21 mouse cellular contexts compared by ENCODE assay signal in genomic region chr2:163463998-163464397, GRCm38 (mm10). TPM values are rescaled to one million over a fixed set of nuclear protein-coding genes. Genes with fewer than 3 reads are reported as not detected.
DNase-seq lines count a peak whose midpoint lies in the region; ATAC-seq lines count a peak whose summit lies in the region.
"Had no signal": no experiment of that assay in that cellular context is flagged by ENCODE, and none has a peak within 500 bp of the region (broad histone marks: within the 10 kb centered on the region; RNA-seq: fewer than 3 reads in every experiment).

No protein-coding gene starts in this region.

- H3K9me3 ChIP-seq in heart, embryonic 15.5 days (replicated peaks): no peaks in the 10 kb centered on the region
- H3K9me3 ChIP-seq: forebrain, embryonic 12.5 days; hindbrain, embryonic 12.5 days; limb, embryonic 10.5 days; neural tube, embryonic 12.5 days had no signal

- H3K27ac ChIP-seq in heart, embryonic 15.5 days: peak overlapping the region; percentile 74
- H3K27ac ChIP-seq: forebrain, embryonic 12.5 days; hindbrain, embryonic 12.5 days; layer of hippocampus, adult 2 months; limb, embryonic 10.5 days; liver, embryonic 14.5 days; neural tube, embryonic 12.5 days; stomach, postnatal 0 days had no signal

- ATAC-seq in heart, embryonic 15.5 days (replicated peaks; ENCODE audit: insufficient number of reproducible peaks, insufficient read depth, low FRiP score, low read depth): no peak
- ATAC-seq: inflammation-experienced regulatory T-cells, adult 6 months had no signal

- H3K9ac ChIP-seq in heart, embryonic 15.5 days: peak overlapping the region; percentile 8; the same call in 1 of the 2 replicates
- H3K9ac ChIP-seq: forebrain, embryonic 12.5 days; hindbrain, embryonic 12.5 days; liver, embryonic 14.5 days; neural tube, embryonic 12.5 days had no signal

- H3K4me1 ChIP-seq in heart, embryonic 15.5 days (replicated peaks): peaks cover 42% of the 10 kb centered on the region
- H3K4me1 ChIP-seq: limb, embryonic 10.5 days; neural tube, embryonic 12.5 days had no signal

- H3K27me3 ChIP-seq in heart, embryonic 15.5 days: peaks cover 3% of the 10 kb centered on the region
- H3K27me3 ChIP-seq: neural tube, embryonic 12.5 days had no signal

- H3K36me3 ChIP-seq in heart, embryonic 15.5 days: peaks cover 14% of the 10 kb centered on the region

- WGBS in heart, embryonic 15.5 days: 36% methylated on average over 4 of the region's 4 CpGs

- H3K4me3 ChIP-seq in heart, embryonic 15.5 days: no peak overlapping the region
- H3K4me3 ChIP-seq: forebrain, embryonic 12.5 days; hindbrain, embryonic 12.5 days; layer of hippocampus, adult 2 months; limb, embryonic 10.5 days; neural tube, embryonic 12.5 days had no signal

- H3K4me2 ChIP-seq in heart, embryonic 15.5 days: 0 out of 2 replicates have a peak overlapping the region, but pooled peaks have one; percentile 7
- H3K4me2 ChIP-seq: forebrain, embryonic 12.5 days; hindbrain, embryonic 12.5 days; neural tube, embryonic 12.5 days had no signal

- DNase-seq in cerebellum, adult 8-10 months: peak; percentile 26
- DNase-seq in cerebellum, postnatal 4 days (ENCODE audit: low spot score in 2 of 2): no peak
- peak; percentile 14 to 22 for DNase-seq in kidney, postnatal 36 days
- DNase-seq in kidney, adult 8-10 months: no peak
- DNase-seq in NIH3T3 (ENCODE audit: low read depth): peak; percentile 28
- no peak for DNase-seq in layer of hippocampus, postnatal 25 days (ENCODE audit: extremely low spot score in 1 of 2, low spot score in 1 of 2)
- no peak for DNase-seq in spleen, postnatal 36 days (ENCODE audit: low spot score in 2 of 2)

RNA-seq across cellular contexts. Expression of gene Fitm2, which starts 8.4 kb away (rescaled TPM):
- 12.5 and 13.9 TPM in 2 replicates for polyA plus RNA-seq in heart, embryonic 15.5 days (2015; fragmentation: Nextera tagmentation; extraction: Ambion mirVana)
- 10 to 100 TPM; 17.6 to 20.8 TPM for total RNA-seq in layer of hippocampus, postnatal 25 days (2021)

RNA-seq across cellular contexts. Expression of gene Gdap1l1, which starts 25.7 kb away (rescaled TPM):
- polyA plus RNA-seq in heart, embryonic 15.5 days (2015; fragmentation: Nextera tagmentation; extraction: Ambion mirVana): 0.18 and 1.5 TPM in 2 replicates
- 10 to 100 TPM; 64.5 to 74.6 TPM for total RNA-seq in layer of hippocampus, postnatal 25 days (2021)
- total RNA-seq: gastrocnemius, postnatal 4 days had no signal

RNA-seq across cellular contexts. Expression of gene R3hdml, which starts 28.1 kb away (rescaled TPM):
- not detected in 2 replicates for polyA plus RNA-seq in heart, embryonic 15.5 days (2015; fragmentation: Nextera tagmentation; extraction: Ambion mirVana)
- not detected for total RNA-seq in layer of hippocampus, postnatal 25 days (2021)
- total RNA-seq: adrenal gland, adult 18-20 months; gastrocnemius, postnatal 4 days; layer of hippocampus, adult 2 months; left cerebral cortex, adult 18-20 months had no signal
- polyA plus RNA-seq: forebrain, embryonic 12.5 days; hindbrain, embryonic 12.5 days; inflammation-experienced regulatory T-cells, adult 6 months; limb, embryonic 10.5 days; liver, embryonic 14.5 days; neural tube, embryonic 12.5 days had no signal

RNA-seq across cellular contexts. Expression of gene Oser1, which starts 39.5 kb away (rescaled TPM):
- 47.5 and 55.9 TPM in 2 replicates for polyA plus RNA-seq in heart, embryonic 15.5 days (2015; fragmentation: Nextera tagmentation; extraction: Ambion mirVana)
- total RNA-seq in layer of hippocampus, postnatal 25 days (2021): 10 to 100 TPM; 20.4 to 21.5 TPM

RNA-seq across cellular contexts. Expression of gene Hnf4a, which starts 42.6 kb away (rescaled TPM):
- polyA plus RNA-seq in heart, embryonic 15.5 days (2015; fragmentation: Nextera tagmentation; extraction: Ambion mirVana): 0.46 TPM in 1 of 2 replicates, not detected in the other
- not detected for total RNA-seq in layer of hippocampus, postnatal 25 days (2021)
- total RNA-seq: layer of hippocampus, adult 2 months; left cerebral cortex, adult 18-20 months; midbrain, postnatal 0 days had no signal
- polyA plus RNA-seq: forebrain, embryonic 12.5 days; frontal cortex, adult 2 months; hindbrain, embryonic 12.5 days; inflammation-experienced regulatory T-cells, adult 6 months; limb, embryonic 10.5 days; midbrain, postnatal 0 days; neural tube, embryonic 12.5 days had no signal

Comparison
In these comparisons a context has a peak if more than half of its experiments do, and no peak if none do; other contexts are left out.
1. DNase-seq: peak in cerebellum, adult 8-10 months (single experiment), kidney, postnatal 36 days (2 of 2) and NIH3T3 (single experiment); none in cerebellum, postnatal 4 days (0 of 2), kidney, adult 8-10 months (0 of 2), layer of hippocampus, postnatal 25 days (0 of 2) and spleen, postnatal 36 days (0 of 2).